Mouse (Mus musculus) neural tube, embryonic 15.5 days (tissue): ENCODE results near the gene Manbal. TPM values are rescaled to one million over a fixed set of nuclear protein-coding genes. Genes with fewer than 3 reads are reported as not detected.

Source experiments
- ATAC-seq: fragments of 200-750 bp; cut with Nextera tagmentation; 2 replicates; pipeline ENCODE4 v1.8.0; 2017; ENCODE audit warnings: mild to moderate bottlenecking, moderate TSS enrichment, moderate library complexity; ENCODE audit not compliant: low FRiP score
- H3K27ac ChIP-seq: fragments of 300-500 bp; sonication (generic); replicated peaks from 2 replicates; pipeline ENCODE4 v1.5.1; 2015; ENCODE audit warnings: mild to moderate bottlenecking, inconsistent platforms
- H3K27me3 ChIP-seq: fragments of 300-500 bp; sonication (generic); replicated peaks from 2 replicates; pipeline ENCODE4 v1.6.1; 2015; ENCODE audit warnings: inconsistent platforms
- H3K36me3 ChIP-seq: fragments of 300-500 bp; sonication (generic); 2 replicates; pipeline ENCODE4 v1.6.1; 2015; ENCODE audit warnings: inconsistent platforms
- H3K4me1 ChIP-seq: fragments of 300-500 bp; sonication (generic); 2 replicates; pipeline ENCODE4 v1.6.1; 2015; ENCODE audit warnings: inconsistent platforms
- H3K4me2 ChIP-seq: fragments of 300-500 bp; sonication (generic); 2 replicates; pipeline ENCODE4 v1.6.1; 2015; ENCODE audit warnings: inconsistent platforms, mild to moderate bottlenecking, moderate library complexity
- H3K4me3 ChIP-seq: fragments of 300-500 bp; sonication (generic); replicated peaks from 2 replicates; pipeline ENCODE4 v1.5.1; 2015; ENCODE audit warnings: mild to moderate bottlenecking, inconsistent platforms
- H3K9ac ChIP-seq: fragments of 300-500 bp; sonication (generic); replicated peaks from 2 replicates; pipeline ENCODE4 v1.6.1; 2015; ENCODE audit warnings: mild to moderate bottlenecking, inconsistent platforms
- H3K9me3 ChIP-seq: fragments of 300-500 bp; sonication (generic); replicated peaks from 2 replicates; pipeline ENCODE4 v1.6.1; 2016; ENCODE audit warnings: inconsistent platforms
- WGBS: fragments of 180-500 bp; shearing (Covaris S2); methylation state at CpG from one replicate; pipeline ENCODE4 v1.1.7; 2015; ENCODE audit warnings: mixed read lengths; 5-methylcytosine and 5-hydroxymethylcytosine counted together
- polyA plus RNA-seq: library from polyadenylated mRNA; unstranded; fragments of >200 nt; fragmentation: Nextera tagmentation; extraction: Ambion mirVana; gene quantifications from 2 replicates; pipeline ENCODE4 v1.2.1, GENCODE M21; 2015

Manbal gene
- 110 and 112 TPM in 2 replicates for polyA plus RNA-seq

GRCm38 (mm10) chr2:157367184-157367893 lies at the start of gene Manbal:
Gene Manbal, plus strand, starts transcription at chr2:157367594.
- H3K4me1 ChIP-seq = peaks cover 33% of the 10 kb centered on the region
- peak within 1 kb of the TSS; percentile 80 for H3K4me2 ChIP-seq
- peak within 1 kb of the TSS; percentile 86 for H3K9ac ChIP-seq
- WGBS = 4% methylated on average over 42 of the region's 42 CpGs
- no peaks in the 10 kb centered on the region for H3K36me3 ChIP-seq
- ATAC-seq = peak; percentile 87
- H3K9me3 ChIP-seq = no peaks in the 10 kb centered on the region
- peak within 1 kb of the TSS; percentile 92 for H3K27ac ChIP-seq
- H3K27me3 ChIP-seq = no peaks in the 10 kb centered on the region
- H3K4me3 ChIP-seq = peak within 1 kb of the TSS; percentile 82

GRCm38 (mm10) chr2:157320135-157320534 lies 47.3 kb upstream of the Manbal start:
- H3K4me1 ChIP-seq = peaks cover 33% of the 10 kb centered on the region
- no peak overlapping the region for H3K4me3 ChIP-seq
- 38% methylated on average over 8 of the region's 8 CpGs for WGBS
- ATAC-seq = peak; percentile 72
- peak overlapping the region; percentile 48 for H3K27ac ChIP-seq
- H3K9ac ChIP-seq = no peak overlapping the region
- H3K27me3 ChIP-seq = no peaks in the 10 kb centered on the region
- no peaks in the 10 kb centered on the region for H3K9me3 ChIP-seq
- no peak overlapping the region for H3K4me2 ChIP-seq
- H3K36me3 ChIP-seq = peaks cover 70% of the 10 kb centered on the region

- ATAC-seq = no peak
- H3K9ac ChIP-seq = no peak overlapping the region
- no peaks in the 10 kb centered on the region for H3K9me3 ChIP-seq
- H3K27ac ChIP-seq = peak overlapping the region; percentile 48
- 57% methylated on average over 5 of the region's 5 CpGs for WGBS
- no peak overlapping the region for H3K4me2 ChIP-seq
- peaks cover 73% of the 10 kb centered on the region for H3K36me3 ChIP-seq
- peaks cover 33% of the 10 kb centered on the region for H3K4me1 ChIP-seq
- H3K27me3 ChIP-seq = no peaks in the 10 kb centered on the region
- H3K4me3 ChIP-seq = no peak overlapping the region
These were observed 46.5 kb upstream of the Manbal start for GRCm38 (mm10) chr2:157320886-157321285.

- no peak overlapping the region for H3K4me2 ChIP-seq
- H3K4me3 ChIP-seq = no peak overlapping the region
- peak overlapping the region; percentile 61 for H3K27ac ChIP-seq
- no peak overlapping the region for H3K9ac ChIP-seq
- no peaks in the 10 kb centered on the region for H3K9me3 ChIP-seq
- ATAC-seq = no peak
- WGBS = 60% methylated on average over 5 of the region's 5 CpGs
- H3K36me3 ChIP-seq = peaks cover 72% of the 10 kb centered on the region
- peaks cover 33% of the 10 kb centered on the region for H3K4me1 ChIP-seq
- no peaks in the 10 kb centered on the region for H3K27me3 ChIP-seq
These were observed 45.2 kb upstream of the Manbal start for GRCm38 (mm10) chr2:157322029-157322766.

- no peaks in the 10 kb centered on the region for H3K27me3 ChIP-seq
- no peak for ATAC-seq
- H3K4me1 ChIP-seq = peaks cover 42% of the 10 kb centered on the region
- peaks cover 54% of the 10 kb centered on the region for H3K36me3 ChIP-seq
- 83% methylated on average over 2 of the region's 2 CpGs for WGBS
- H3K9ac ChIP-seq = no peak overlapping the region
- no peak overlapping the region for H3K27ac ChIP-seq
- no peak overlapping the region for H3K4me3 ChIP-seq
- no peak overlapping the region for H3K4me2 ChIP-seq
- H3K9me3 ChIP-seq = no peaks in the 10 kb centered on the region
These were observed 42.2 kb upstream of the Manbal start for GRCm38 (mm10) chr2:157325238-157325637.

GRCm38 (mm10) chr2:157328106-157328505 lies 39.3 kb upstream of the Manbal start:
- 25% methylated on average over 5 of the region's 5 CpGs for WGBS
- H3K9ac ChIP-seq = no peak overlapping the region
- ATAC-seq = no peak

GRCm38 (mm10) chr2:157328570-157328969 lies 38.8 kb upstream of the Manbal start:
- Histone ChIP-seq H3K27ac (peak overlapping the region; percentile 41; the same call in 1 of the 2 replicates), H3K4me1 (peaks cover 14% of the 10 kb centered on the region), H3K4me2 (0 out of 2 replicates have a peak overlapping the region, but pooled peaks have one; percentile 5), H3K36me3 (peaks cover 29% of the 10 kb centered on the region), H3K9ac (no peak overlapping the region), H3K27me3 (no peaks in the 10 kb centered on the region), H3K4me3 (no peak overlapping the region), H3K9me3 (no peaks in the 10 kb centered on the region)
- ATAC-seq = no peak
- WGBS = 9% methylated on average over 11 of the region's 11 CpGs

More at GRCm38 (mm10) chr2:157328106-157328505, 39.3 kb upstream of the Manbal start:
- Histone ChIP-seq H3K9me3 (no peaks in the 10 kb centered on the region), H3K4me1 (peaks cover 17% of the 10 kb centered on the region), H3K27ac (0 out of 2 replicates have a peak overlapping the region, but pooled peaks have one; percentile 41), H3K4me2 (0 out of 2 replicates have a peak overlapping the region, but pooled peaks have one; percentile 5), H3K36me3 (peaks cover 33% of the 10 kb centered on the region), H3K27me3 (no peaks in the 10 kb centered on the region), H3K4me3 (no peak overlapping the region)

GRCm38 (mm10) chr2:157332059-157332458 lies 35.3 kb upstream of the Manbal start:
- Histone ChIP-seq H3K4me1 (peaks cover 14% of the 10 kb centered on the region), H3K27me3 (no peaks in the 10 kb centered on the region), H3K9me3 (no peaks in the 10 kb centered on the region), H3K4me3 (no peak overlapping the region), H3K4me2 (no peak overlapping the region), H3K36me3 (no peaks in the 10 kb centered on the region), H3K27ac (no peak overlapping the region), H3K9ac (no peak overlapping the region)
- WGBS = 52% methylated on average over 5 of the region's 5 CpGs
- no peak for ATAC-seq

GRCm38 (mm10) chr2:157338663-157339062 lies 28.7 kb upstream of the Manbal start:
- Histone ChIP-seq H3K27ac (0 out of 2 replicates have a peak overlapping the region, but pooled peaks have one; percentile 28), H3K4me2 (no peak overlapping the region), H3K4me1 (peaks cover 42% of the 10 kb centered on the region), H3K9ac (no peak overlapping the region), H3K9me3 (no peaks in the 10 kb centered on the region), H3K27me3 (no peaks in the 10 kb centered on the region), H3K36me3 (no peaks in the 10 kb centered on the region), H3K4me3 (no peak overlapping the region)
- no peak for ATAC-seq
- 33% methylated on average over 5 of the region's 5 CpGs for WGBS

GRCm38 (mm10) chr2:157339532-157339931 lies 27.9 kb upstream of the Manbal start:
- H3K27me3 ChIP-seq = no peaks in the 10 kb centered on the region
- no peak overlapping the region for H3K9ac ChIP-seq
- no peak for ATAC-seq
- H3K4me2 ChIP-seq = no peak overlapping the region
- 72% methylated on average over 7 of the region's 7 CpGs for WGBS
- no peaks in the 10 kb centered on the region for H3K9me3 ChIP-seq
- peak overlapping the region; percentile 81 for H3K27ac ChIP-seq
- peaks cover 43% of the 10 kb centered on the region for H3K4me1 ChIP-seq
- H3K4me3 ChIP-seq = no peak overlapping the region
- no peaks in the 10 kb centered on the region for H3K36me3 ChIP-seq

- ATAC-seq = peak; percentile 69
- Histone ChIP-seq H3K36me3 (no peaks in the 10 kb centered on the region), H3K4me3 (no peak overlapping the region), H3K27ac (peak overlapping the region; percentile 81), H3K4me2 (no peak overlapping the region), H3K4me1 (peaks cover 43% of the 10 kb centered on the region), H3K27me3 (no peaks in the 10 kb centered on the region), H3K9ac (no peak overlapping the region), H3K9me3 (no peaks in the 10 kb centered on the region)
- 19% methylated on average over 7 of the region's 7 CpGs for WGBS
These were observed 27.1 kb upstream of the Manbal start for GRCm38 (mm10) chr2:157340221-157340741.
